Comparison of ENCODE assay signal across 21 mouse cellular contexts in the genomic region with DNA sequence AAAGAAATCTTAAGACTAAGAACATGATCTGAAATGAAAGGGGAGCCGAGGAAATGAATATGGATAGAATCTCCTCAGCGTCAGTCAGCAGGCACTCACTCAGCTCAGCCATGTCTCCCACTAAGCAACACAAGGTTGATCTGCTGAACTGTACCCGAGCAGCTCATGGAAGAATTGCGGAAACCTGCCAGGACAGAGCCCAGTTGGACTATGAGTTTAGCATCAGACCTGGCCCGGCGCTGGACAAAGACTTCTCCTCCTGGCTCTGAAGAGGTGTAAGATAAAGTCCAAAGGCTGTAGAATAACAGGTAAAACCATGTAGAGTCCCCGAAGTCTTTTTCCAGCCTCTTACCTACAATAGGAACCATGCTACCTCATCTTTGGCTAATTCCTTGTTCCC. TPM values are rescaled to one million over a fixed set of nuclear protein-coding genes. Genes with fewer than 3 reads are reported as not detected.
DNase-seq lines count a peak whose midpoint lies in the region; ATAC-seq lines count a peak whose summit lies in the region.
"Had no signal": no experiment of that assay in that cellular context is flagged by ENCODE, and none has a peak within 500 bp of the region (broad histone marks: within the 10 kb centered on the region; RNA-seq: fewer than 3 reads in every experiment).

No protein-coding gene starts in this region.

- ATAC-seq in kidney, embryonic 15.5 days (replicated peaks; ENCODE audit: low FRiP score): no peak
- ATAC-seq: forebrain, embryonic 13.5 days; forebrain, postnatal 0 days had no signal

- H3K36me3 ChIP-seq in kidney, embryonic 15.5 days: no peaks in the 10 kb centered on the region
- H3K36me3 ChIP-seq: embryonic facial prominence, embryonic 13.5 days; heart, embryonic 15.5 days; hindbrain, embryonic 13.5 days had no signal

- H3K9ac ChIP-seq in kidney, embryonic 15.5 days: no peak overlapping the region
- H3K9ac ChIP-seq: embryonic facial prominence, embryonic 13.5 days; forebrain, embryonic 13.5 days; forebrain, postnatal 0 days; heart, embryonic 15.5 days; hindbrain, embryonic 13.5 days had no signal

- H3K9me3 ChIP-seq in kidney, embryonic 15.5 days (replicated peaks): no peaks in the 10 kb centered on the region
- H3K9me3 ChIP-seq: embryonic facial prominence, embryonic 13.5 days; forebrain, embryonic 13.5 days; heart, embryonic 15.5 days; hindbrain, embryonic 13.5 days had no signal

- DNase-seq in kidney, adult 18-20 months: peak; percentile 68
- DNase-seq in kidney, adult 8-10 months: peak; percentile 84 to 87
- DNase-seq in kidney, adult 9 months: peak; percentile 92
- DNase-seq in kidney, postnatal 36 days: peak; percentile 83 to 90
- no peak for DNase-seq in left cerebral cortex, adult 11 months (ENCODE audit: low spot score)
- no peak for DNase-seq in left cerebral cortex, postnatal 25 days (ENCODE audit: low spot score in 2 of 2)
- DNase-seq: adrenal gland, adult 2 months; adrenal gland, postnatal 25 days; cerebellum, adult 18-20 months; cerebellum, adult 9-11 months; cerebellum, postnatal 36 days; forebrain, postnatal 0 days; gastrocnemius, postnatal 14 days; heart, postnatal 14 days had no signal

- no peaks in the 10 kb centered on the region for H3K27me3 ChIP-seq in kidney, embryonic 15.5 days
- H3K27me3 ChIP-seq: embryonic facial prominence, embryonic 13.5 days; forebrain, embryonic 13.5 days; heart, embryonic 15.5 days; hindbrain, embryonic 13.5 days had no signal

- no peak overlapping the region for H3K27ac ChIP-seq in kidney, embryonic 15.5 days
- H3K27ac ChIP-seq: embryonic facial prominence, embryonic 13.5 days; forebrain, embryonic 13.5 days; heart, embryonic 15.5 days; hindbrain, embryonic 13.5 days had no signal

- intact Hi-C loops in left cerebral cortex, postnatal 25 days (cut with DNase I): no loop called here

- WGBS in kidney, embryonic 15.5 days: 89% methylated on average over 7 of the region's 7 CpGs

- no peak overlapping the region for H3K4me3 ChIP-seq in kidney, embryonic 15.5 days (replicated peaks)
- H3K4me3 ChIP-seq: embryonic facial prominence, embryonic 13.5 days; forebrain, embryonic 13.5 days; heart, embryonic 15.5 days; hindbrain, embryonic 13.5 days had no signal

- no peaks in the 10 kb centered on the region for H3K4me1 ChIP-seq in kidney, embryonic 15.5 days
- H3K4me1 ChIP-seq: embryonic facial prominence, embryonic 13.5 days; forebrain, embryonic 13.5 days; heart, embryonic 15.5 days; hindbrain, embryonic 13.5 days had no signal

- no peak overlapping the region for H3K4me2 ChIP-seq in kidney, embryonic 15.5 days
- H3K4me2 ChIP-seq: embryonic facial prominence, embryonic 13.5 days; forebrain, embryonic 13.5 days; heart, embryonic 15.5 days; hindbrain, embryonic 13.5 days had no signal

RNA-seq across cellular contexts. Expression of a gene that starts 17.2 kb away (rescaled TPM):
- polyA plus RNA-seq in kidney, embryonic 15.5 days (2015; fragmentation: Nextera tagmentation; extraction: Ambion mirVana): 0.14 and 0.15 TPM in 2 replicates
- total RNA-seq in left cerebral cortex, postnatal 25 days (2021): under 1 TPM; 0.23 to 0.46 TPM
- total RNA-seq: adrenal gland, adult 2 months; adrenal gland, postnatal 25 days; gastrocnemius, adult 18-20 months; hematopoietic stem cell, adult 5-6 weeks had no signal

RNA-seq across cellular contexts. Expression of a gene that starts 26.2 kb away (rescaled TPM):
- polyA plus RNA-seq in kidney, embryonic 15.5 days (2015; fragmentation: Nextera tagmentation; extraction: Ambion mirVana): 63.2 and 63.9 TPM in 2 replicates
- total RNA-seq in left cerebral cortex, postnatal 25 days (2021): 10 to 100 TPM; 57.6 to 63.9 TPM

Comparison
In these comparisons a context has a peak if more than half of its experiments do, and no peak if none do; other contexts are left out.
1. DNase-seq: peak in kidney, adult 18-20 months (single experiment), kidney, adult 8-10 months (2 of 2), kidney, adult 9 months (single experiment) and kidney, postnatal 36 days (2 of 2); none in left cerebral cortex, adult 11 months (single experiment) and left cerebral cortex, postnatal 25 days (0 of 2).